Mouse (Mus musculus): ENCODE results near the gene H2-Eb1.

GRCm38 (mm10) chr17:34295891-34296794 lies 9.5 kb upstream of the H2-Eb1 start:
- TF ChIP-seq CTCF (IDR thresholded peaks at IDR 0.05; ENCODE audit: extremely low read depth, insufficient read length, insufficient replicate concordance, low read depth, low read length) (no peak), POLR2A (IDR thresholded peaks at IDR 0.05; ENCODE audit: low read depth, low read length) (no peak)
